Mouse (Mus musculus) ES-CJ7 (cell line): ENCODE data around the gene Olfr821.
"Not testable (repeated sequence)": the region's sequence is repeated elsewhere in the genome, so short reads cannot be mapped to it uniquely, and the experiment has no call there.

Experiments used
- DNase-seq: peaks from one replicate; pipeline ENCODE4 v3.0.0; 2011; ENCODE audit warnings: low read depth, low spot score

Olfr821 gene

GRCm38 (mm10) chr10:130030048-130030447 lies at the start of gene Olfr821:
TSS of gene Olfr821 (plus strand) at chr10:130030348.
- no peak for DNase-seq

- DNase-seq, result not testable (repeated sequence)
These were observed 48.3 kb upstream of the Olfr821 start for GRCm38 (mm10) chr10:129981867-129982266.

GRCm38 (mm10) chr10:129984962-129985361 lies 45.2 kb upstream of the Olfr821 start, which contains the start of gene Gm10310:
TSS of gene Gm10310 (minus strand) at chr10:129985062.
- not testable (repeated sequence) for DNase-seq

- DNase-seq, result peak; percentile 94
These were observed 26.0 kb upstream of the Olfr821 start for GRCm38 (mm10) chr10:130004104-130004503.

- DNase-seq, result peak; percentile 88
These were observed 24.8 kb upstream of the Olfr821 start for GRCm38 (mm10) chr10:130005366-130005765.

GRCm38 (mm10) chr10:130012321-130012720 lies 17.8 kb upstream of the Olfr821 start, which contains the start of gene Olfr820:
TSS of gene Olfr820 (plus strand) at chr10:130012621.
- DNase-seq, result no peak

GRCm38 (mm10) chr10:130037096-130037495 lies 6.9 kb downstream of the Olfr821 start:
- DNase-seq, result peak; percentile 79

GRCm38 (mm10) chr10:130070910-130071309 lies 40.8 kb downstream of the Olfr821 start, which contains the start of gene Olfr822:
TSS of gene Olfr822 (plus strand) at chr10:130071210.
- no peak for DNase-seq
